Mouse (Mus musculus) kidney, adult 2 months (tissue): Measurements from ENCODE around the gene Fam222b. TPM values are rescaled to one million over a fixed set of nuclear protein-coding genes. Genes with fewer than 3 reads are reported as not detected.
A peak's percentile ranks its signal among the peaks of the same experiment; 100 is the strongest.
"Not testable (repeated sequence)": the region's sequence is repeated elsewhere in the genome, so short reads cannot be mapped to it uniquely, and the experiment has no call there.

Experiments used
- DNase-seq: peaks from one replicate; pipeline ENCODE4 v3.0.0; 2021
- H3K27ac ChIP-seq: fragments of 200-500 bp; 2 replicates; pipeline ENCODE4 v1.5.1; 2012; ENCODE audit warnings: low read depth, low read length, control low read depth, inconsistent platforms; ENCODE audit not compliant: insufficient read depth
- H3K27me3 ChIP-seq: fragments of 200-500 bp; replicated peaks from 2 replicates; pipeline ENCODE4 v1.6.1; 2012; ENCODE audit warnings: mild to moderate bottlenecking, moderate library complexity, low read length, inconsistent platforms; ENCODE audit not compliant: control insufficient read depth, insufficient read depth
- H3K36me3 ChIP-seq: fragments of 200-500 bp; 2 replicates; pipeline ENCODE4 v1.6.1; 2012; ENCODE audit warnings: mild to moderate bottlenecking, moderate library complexity, low read length, inconsistent platforms; ENCODE audit not compliant: control insufficient read depth, insufficient read depth
- H3K4me1 ChIP-seq: fragments of 200-500 bp; 2 replicates; pipeline ENCODE4 v1.6.1; 2011; ENCODE audit warnings: low read length; ENCODE audit not compliant: control insufficient read depth, insufficient read depth
- H3K4me3 ChIP-seq: fragments of 200-500 bp; 2 replicates; pipeline ENCODE4 v1.5.1; 2011; ENCODE audit warnings: mild to moderate bottlenecking, low read depth, low read length, control low read depth; ENCODE audit not compliant: insufficient read depth
- CTCF ChIP-seq: fragments of 200-500 bp; conservative IDR thresholded peaks from 2 replicates; pipeline ENCODE4 v1.5.1; 2011; ENCODE audit warnings: low read depth, mild to moderate bottlenecking, control low read depth, low read length, moderate library complexity, mixed read lengths; ENCODE audit not compliant: insufficient read depth, insufficient read length
- POLR2A ChIP-seq: fragments of 200-500 bp; IDR thresholded peaks from one replicate; pipeline ENCODE4 v1.6.1; 2011; ENCODE audit warnings: low read depth, low read length, control low read depth
- WGBS: fragments of 180-500 bp; shearing (Covaris S2); methylation state at CpG from one replicate; pipeline ENCODE4 v1.1.7; 2018; 5-methylcytosine and 5-hydroxymethylcytosine counted together
- polyA plus RNA-seq: library from polyadenylated mRNA; depleted of rRNA; stranded (reverse); fragments of >200 nt; gene quantifications from 2 replicates; pipeline ENCODE4 v1.2.3, GENCODE M21; 2012

Gene Fam222b
- polyA plus RNA-seq, 1 experiment = 13.4 TPM

DNA sequence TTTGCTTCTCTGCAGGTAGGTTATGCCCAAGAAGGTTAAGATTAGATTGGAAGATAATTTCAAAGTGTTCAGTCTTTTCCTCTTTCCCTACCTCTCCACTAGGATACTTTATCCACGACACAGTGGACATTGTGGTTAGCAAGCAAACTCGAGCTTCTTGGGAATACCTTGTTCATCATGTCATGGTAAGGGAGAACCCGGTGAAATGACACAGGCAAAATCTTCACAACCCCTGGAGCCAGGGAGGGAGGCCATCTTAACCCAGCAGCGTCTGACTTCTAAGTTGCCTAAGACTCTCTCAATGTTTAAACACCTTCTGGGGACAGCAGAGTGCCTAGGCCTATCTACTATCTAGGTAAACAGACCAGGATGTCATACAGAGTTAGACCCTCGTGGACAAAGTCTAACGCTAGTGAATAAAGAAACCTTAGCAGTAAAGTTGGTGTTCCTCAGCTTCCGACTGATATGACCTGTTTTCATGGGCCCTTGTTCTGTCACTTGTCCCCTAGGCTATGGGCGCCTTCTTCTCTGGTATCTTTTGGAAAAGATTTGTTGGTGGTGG is 85.1 kb downstream of the Fam222b start:
- peak overlapping the region; percentile 88 for H3K4me3 ChIP-seq
- H3K27ac ChIP-seq = peak overlapping the region; percentile 54
- peaks cover 13% of the 10 kb centered on the region; the same call in 1 of the 2 replicates for H3K4me1 ChIP-seq
- peaks cover 4% of the 10 kb centered on the region; the same call in 1 of the 2 replicates for H3K36me3 ChIP-seq
- 35% methylated on average over 8 of the region's 8 CpGs for WGBS
- H3K27me3 ChIP-seq = no peaks in the 10 kb centered on the region
- TF ChIP-seq CTCF (no peak), POLR2A (no peak)
- no peak for DNase-seq

DNA sequence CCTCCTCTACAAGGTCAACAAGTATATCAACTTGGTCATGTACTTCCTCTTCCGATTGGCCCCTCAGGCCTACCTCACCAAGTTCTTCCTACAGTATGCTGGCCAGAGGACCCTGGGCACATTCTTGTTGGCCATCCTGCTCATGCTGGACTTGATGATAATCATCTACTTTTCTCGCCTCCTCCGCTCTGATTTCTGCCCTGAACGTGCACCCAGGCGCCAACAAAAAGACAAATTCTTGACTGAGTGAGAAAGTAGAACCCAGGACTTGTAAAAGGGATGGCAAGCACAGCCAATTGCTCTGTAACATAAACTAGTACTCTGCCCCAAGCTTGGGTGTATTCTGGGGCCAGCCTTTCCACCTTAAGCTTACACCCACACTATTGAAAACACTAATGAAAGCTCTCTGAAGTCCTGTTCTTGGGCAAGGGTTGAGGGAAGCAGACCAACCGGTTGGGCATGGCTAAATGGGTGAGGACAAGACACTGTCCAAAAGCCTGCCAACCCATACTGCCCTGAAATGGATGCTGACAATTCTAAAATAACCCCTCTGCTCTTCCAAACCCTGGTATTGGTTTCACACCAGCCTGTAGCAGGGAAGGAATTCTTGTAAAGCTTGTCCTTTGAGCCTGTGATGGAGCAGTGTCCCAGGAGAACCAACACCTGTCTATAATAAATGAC is 85.8 kb downstream of the Fam222b start:
- no peak for TF ChIP-seq POLR2A
- peaks cover 4% of the 10 kb centered on the region; the same call in 1 of the 2 replicates for H3K36me3 ChIP-seq
- no peak overlapping the region for H3K4me3 ChIP-seq
- H3K27me3 ChIP-seq = no peaks in the 10 kb centered on the region
- H3K4me1 ChIP-seq = peaks cover 13% of the 10 kb centered on the region; the same call in 1 of the 2 replicates
- WGBS = 62% methylated on average over 6 of the region's 6 CpGs
- no peak for DNase-seq
- no peak overlapping the region for H3K27ac ChIP-seq

DNA sequence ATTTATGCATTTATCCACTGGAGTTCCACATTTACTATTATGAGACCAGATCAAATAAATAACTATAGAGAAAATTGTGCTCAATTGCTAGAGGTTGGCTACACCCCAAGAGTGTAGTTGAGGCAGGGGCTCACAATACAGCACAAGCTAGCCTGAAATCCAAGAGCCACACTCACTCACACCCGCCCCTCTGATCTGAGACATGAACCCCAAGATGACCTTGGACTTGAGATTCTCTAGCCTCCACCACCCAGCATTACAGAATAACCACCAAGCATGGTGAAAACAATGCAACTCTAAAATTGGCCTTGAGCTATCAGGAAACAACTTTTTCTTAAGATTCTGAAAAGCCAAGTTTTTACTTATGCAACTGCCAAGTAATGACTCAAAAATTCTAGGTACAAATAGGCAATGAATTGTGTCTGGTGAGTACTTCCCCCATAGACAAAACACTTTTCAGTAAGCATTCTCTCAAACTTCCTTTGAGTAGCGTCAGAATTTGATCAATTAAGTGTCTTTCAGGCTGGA is 87.4 kb downstream of the Fam222b start:
- Histone ChIP-seq H3K4me1 (peaks cover 9% of the 10 kb centered on the region; the same call in 1 of the 2 replicates), H3K4me3 (no peak overlapping the region)
- DNase-seq = no peak

DNA sequence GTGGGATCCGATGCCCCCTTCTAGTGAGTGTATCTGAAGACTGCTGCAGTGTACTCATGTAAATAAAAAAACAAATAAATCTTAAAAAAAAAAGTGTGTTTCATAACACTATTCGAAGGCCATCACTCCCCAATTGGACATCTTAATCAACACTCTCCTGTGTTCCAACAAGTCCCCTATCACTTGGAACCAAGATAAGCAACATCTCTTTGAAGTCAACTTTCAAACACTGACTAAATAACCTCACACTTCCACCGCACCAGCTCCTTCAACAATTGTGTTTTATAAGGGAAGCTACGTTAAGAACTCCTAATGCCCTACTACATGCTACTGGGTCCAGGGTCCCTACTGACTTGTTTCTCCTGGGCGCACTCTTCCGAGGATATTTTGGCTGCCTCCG is 88.0 kb downstream of the Fam222b start:
- TF ChIP-seq CTCF (no peak), POLR2A (no peak)
- WGBS = 6% methylated on average over 7 of the region's 7 CpGs
- no peaks in the 10 kb centered on the region for H3K27me3 ChIP-seq
- DNase-seq = no peak
- peaks cover 4% of the 10 kb centered on the region; the same call in 1 of the 2 replicates for H3K36me3 ChIP-seq
- no peak overlapping the region for H3K27ac ChIP-seq
- H3K4me1 ChIP-seq = peaks cover 9% of the 10 kb centered on the region; the same call in 1 of the 2 replicates
- H3K4me3 ChIP-seq = peak overlapping the region; percentile 100

More for the DNA sequence above, 87.4 kb downstream of the Fam222b start:
- TF ChIP-seq POLR2A (no peak), CTCF (no peak)
- Histone ChIP-seq H3K36me3 (peaks cover 4% of the 10 kb centered on the region; the same call in 1 of the 2 replicates), H3K27ac (no peak overlapping the region), H3K27me3 (no peaks in the 10 kb centered on the region)
- WGBS = 36% methylated on average over 2 of the region's 2 CpGs

DNA sequence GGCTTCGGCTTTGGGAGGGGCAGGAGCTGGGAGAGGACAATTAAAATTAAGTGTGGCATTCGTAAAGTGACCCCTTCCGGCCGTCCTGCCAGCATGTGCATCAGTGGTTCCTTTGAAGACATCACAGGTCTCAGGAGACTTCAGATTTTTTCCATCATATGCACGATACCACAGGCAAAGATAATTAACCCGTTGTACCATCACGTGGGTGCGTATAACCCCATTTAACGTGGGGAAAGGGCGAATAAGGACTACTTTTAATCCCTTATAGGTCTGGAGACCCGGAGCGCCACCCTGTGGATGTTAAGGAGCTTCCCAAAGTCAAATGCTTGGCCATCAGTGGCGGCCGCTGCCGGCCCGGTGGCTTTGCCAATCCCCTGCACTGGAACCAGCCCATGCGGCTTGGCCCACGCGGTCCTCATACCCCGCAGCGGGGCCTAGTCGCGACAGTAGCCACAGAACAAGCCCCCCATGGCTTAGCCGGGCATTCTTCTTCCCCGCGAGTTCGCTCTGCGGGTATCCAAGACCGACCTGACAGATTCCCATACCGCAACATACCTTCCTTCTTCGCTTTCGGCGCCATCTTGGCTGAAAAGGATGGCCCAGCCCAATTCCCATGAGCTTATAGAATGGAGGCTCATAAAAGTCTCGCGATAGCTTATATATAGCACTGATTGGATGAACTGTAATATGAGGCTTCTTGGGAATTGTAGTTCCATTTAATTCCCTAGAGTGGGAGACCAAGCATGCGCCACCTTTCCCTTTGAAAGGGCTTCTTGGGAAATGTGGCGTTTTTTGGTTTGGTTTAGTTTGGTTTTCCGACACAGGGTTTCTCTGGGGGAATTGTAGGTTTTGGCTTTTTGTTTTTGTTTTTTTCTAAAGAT is 88.7 kb downstream of the Fam222b start, which contains the start of gene Rpl23a:
TSS of gene Rpl23a (minus strand) at position 624 of the 884 bp plus-strand sequence.
- TF ChIP-seq CTCF = peak; percentile 23; the same call in 1 of the 2 replicates
- peak; percentile 80 for TF ChIP-seq POLR2A

DNA sequence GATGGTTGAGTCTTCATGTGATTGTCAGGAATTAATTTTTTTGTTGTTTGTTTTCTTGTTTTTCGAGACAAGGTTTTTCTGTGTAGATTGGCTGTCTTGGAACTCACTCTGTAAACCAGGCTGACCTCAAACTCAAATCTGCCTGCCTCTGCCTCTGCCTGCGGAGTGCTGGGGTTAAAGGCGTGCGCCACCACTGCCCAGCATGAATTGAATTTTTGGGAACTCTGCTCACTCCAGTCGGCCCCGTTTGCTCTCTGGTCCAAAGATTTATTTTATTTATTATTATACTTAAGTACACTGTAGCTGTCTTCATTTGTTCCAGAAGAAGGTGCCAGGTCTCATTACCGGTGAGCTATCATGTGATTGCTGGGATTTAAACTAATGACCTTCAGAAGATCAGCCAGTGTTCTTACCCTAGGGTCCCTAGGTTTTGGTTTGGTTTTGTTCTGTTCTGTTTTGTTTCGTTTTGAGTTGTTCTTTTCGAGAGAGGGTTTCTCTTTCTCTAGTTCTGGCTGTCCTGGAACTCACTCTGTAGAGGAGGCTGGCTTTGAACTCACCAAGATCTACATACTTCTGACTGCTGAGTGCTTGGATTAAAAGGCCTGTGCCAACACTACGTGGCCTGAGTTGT is 89.5 kb downstream of the Fam222b start:
- DNase-seq = no peak
- TF ChIP-seq CTCF = no peak
- no peak for TF ChIP-seq POLR2A
- 49% methylated on average over 10 of the region's 10 CpGs for WGBS
- Histone ChIP-seq H3K36me3 (peaks cover 4% of the 10 kb centered on the region; the same call in 1 of the 2 replicates), H3K27ac (0 out of 2 replicates have a peak overlapping the region, but pooled peaks have one; percentile 28), H3K27me3 (no peaks in the 10 kb centered on the region), H3K4me3 (no peak overlapping the region), H3K4me1 (peaks cover 12% of the 10 kb centered on the region; the same call in 1 of the 2 replicates)

More for the DNA sequence above, 88.7 kb downstream of the Fam222b start, which contains the start of gene Rpl23a:
- peaks cover 12% of the 10 kb centered on the region; the same call in 1 of the 2 replicates for H3K4me1 ChIP-seq
- WGBS = under 1% methylated on average over 38 of the region's 38 CpGs
- peak; percentile 94 for DNase-seq
- H3K36me3 ChIP-seq = peaks cover 4% of the 10 kb centered on the region; the same call in 1 of the 2 replicates
- H3K27me3 ChIP-seq = no peaks in the 10 kb centered on the region
- peak within 1 kb of the TSS; percentile 95 for H3K27ac ChIP-seq
- H3K4me3 ChIP-seq = peak within 1 kb of the TSS; percentile 100

DNA sequence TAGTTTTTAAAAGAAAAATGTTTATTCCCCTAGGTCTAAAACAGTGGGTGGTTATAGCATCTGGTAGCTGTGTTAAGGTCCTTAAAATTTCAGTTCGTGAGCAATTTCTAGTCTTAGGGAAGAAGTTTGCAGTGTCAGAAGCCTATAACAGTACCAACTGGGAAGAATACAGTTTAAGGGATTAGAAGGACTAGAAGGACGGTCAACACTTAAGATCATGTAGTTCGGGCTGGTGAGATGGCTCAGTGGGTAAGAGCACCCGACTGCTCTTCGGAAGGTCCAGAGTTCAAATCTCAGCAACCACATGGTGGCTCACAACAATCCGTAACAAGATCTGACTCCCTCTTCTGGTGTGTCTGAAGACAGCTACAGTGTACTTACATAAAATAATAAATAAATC is 90.2 kb downstream of the Fam222b start:
- not testable (repeated sequence) for H3K27me3 ChIP-seq, DNase-seq, H3K27ac ChIP-seq, H3K4me1 ChIP-seq, H3K36me3 ChIP-seq, H3K4me3 ChIP-seq
- WGBS = 78% methylated on average over 6 of the region's 6 CpGs
